Mouse (Mus musculus): ENCODE data around the gene Osbpl9. TPM values are rescaled to one million over a fixed set of nuclear protein-coding genes. Genes with fewer than 3 reads are reported as not detected.

The Osbpl9 gene
- polyA plus RNA-seq, 2 experiments, result 17.7 to 25.4 TPM

- no peaks in the 10 kb centered on the region for H3K36me3 ChIP-seq (replicated peaks; ENCODE audit: control insufficient read depth, insufficient read depth, low read depth)
- TF ChIP-seq EP300 (IDR thresholded peaks at IDR 0.05; ENCODE audit: low read depth) (no peak), CTCF (IDR thresholded peaks at IDR 0.05; ENCODE audit: low read depth) (no peak)
- no peaks in the 10 kb centered on the region for H3K27me3 ChIP-seq (ENCODE audit: control insufficient read depth, insufficient read depth, low read length)
- H3K27ac ChIP-seq, result no peak overlapping the region
- WGBS (ENCODE audit: insufficient replicate concordance), result 32% methylated on average over 2 of the region's 2 CpGs
- peaks cover 0 to 2% of the 10 kb centered on the region in 2 experiments; a peak in 2 of 4 replicates for H3K4me1 ChIP-seq (replicated peaks; ENCODE audit: control insufficient read depth in 2 of 2, insufficient read depth in 2 of 2, low read length in 1 of 2)
- no peak overlapping the region for H3K9ac ChIP-seq (replicated peaks)
- H3K9me3 ChIP-seq (ENCODE audit: control insufficient read depth, low read length), result no peaks in the 10 kb centered on the region
- ATAC-seq (ENCODE audit: insufficient read depth) (no peak), DNase-seq (ENCODE audit: low read depth in 3 of 3, low spot score in 3 of 3) (no peak)
- H3K4me3 ChIP-seq (ENCODE audit: insufficient read depth in 1 of 2, low read depth in 2 of 2, low read length in 2 of 2), result no peak overlapping the region
- H3K4me2 ChIP-seq (ENCODE audit: low read depth), result no peak overlapping the region
Observed at GRCm38 (mm10) chr4:109149411-109149810, 52.7 kb downstream of the Osbpl9 start.

GRCm38 (mm10) chr4:109147278-109148038 is 54.6 kb downstream of the Osbpl9 start:
- Histone ChIP-seq H3K4me1 (replicated peaks; ENCODE audit: control insufficient read depth in 2 of 2, insufficient read depth in 2 of 2, low read length in 1 of 2) (peaks cover 0 to 2% of the 10 kb centered on the region in 2 experiments; a peak in 2 of 4 replicates), H3K9ac (replicated peaks) (no peak overlapping the region), H3K36me3 (replicated peaks; ENCODE audit: control insufficient read depth, insufficient read depth, low read depth) (no peaks in the 10 kb centered on the region), H3K4me2 (ENCODE audit: low read depth) (no peak overlapping the region), H3K9me3 (ENCODE audit: control insufficient read depth, low read length) (no peaks in the 10 kb centered on the region), H3K27ac (no peak overlapping the region), H3K4me3 (ENCODE audit: insufficient read depth in 1 of 2, low read depth in 2 of 2, low read length in 2 of 2) (no peak overlapping the region), H3K27me3 (ENCODE audit: control insufficient read depth, insufficient read depth, low read length) (no peaks in the 10 kb centered on the region)
- TF ChIP-seq EP300 (IDR thresholded peaks at IDR 0.05; ENCODE audit: low read depth) (no peak), CTCF (IDR thresholded peaks at IDR 0.05; ENCODE audit: low read depth) (peak; percentile 85)
- ATAC-seq (ENCODE audit: insufficient read depth) (no peak), DNase-seq (ENCODE audit: low read depth in 3 of 3, low spot score in 3 of 3) (peak; percentile 20 to 40 (median 36))
- WGBS (ENCODE audit: insufficient replicate concordance), result 49% methylated on average over 11 of the region's 11 CpGs

GRCm38 (mm10) chr4:109143091-109143490 is 59.0 kb downstream of the Osbpl9 start:
- Histone ChIP-seq H3K36me3 (replicated peaks; ENCODE audit: control insufficient read depth, insufficient read depth, low read depth) (no peaks in the 10 kb centered on the region), H3K4me1 (replicated peaks; ENCODE audit: control insufficient read depth in 2 of 2, insufficient read depth in 2 of 2, low read length in 1 of 2) (0 out of 4 replicates have a peak, but pooled peaks cover 0 to 2% of the 10 kb centered on the region in 2 experiments), H3K9me3 (ENCODE audit: control insufficient read depth, low read length) (no peaks in the 10 kb centered on the region), H3K27ac (no peak overlapping the region), H3K27me3 (ENCODE audit: control insufficient read depth, insufficient read depth, low read length) (no peaks in the 10 kb centered on the region), H3K9ac (replicated peaks) (no peak overlapping the region), H3K4me2 (ENCODE audit: low read depth) (no peak overlapping the region), H3K4me3 (ENCODE audit: insufficient read depth in 1 of 2, low read depth in 2 of 2, low read length in 2 of 2) (no peak overlapping the region)
- ATAC-seq (ENCODE audit: insufficient read depth), result no peak
- no peak for TF ChIP-seq EP300 (IDR thresholded peaks at IDR 0.05; ENCODE audit: low read depth)
- no peak for TF ChIP-seq CTCF (IDR thresholded peaks at IDR 0.05; ENCODE audit: low read depth)
- 50% methylated on average over 1 of the region's 1 CpGs for WGBS (ENCODE audit: insufficient replicate concordance)
- no peak for DNase-seq (ENCODE audit: low read depth in 3 of 3, low spot score in 3 of 3)

GRCm38 (mm10) chr4:109138551-109138950 is 63.5 kb downstream of the Osbpl9 start:
- H3K4me3 ChIP-seq (ENCODE audit: insufficient read depth in 1 of 2, low read depth in 2 of 2, low read length in 2 of 2), result no peak overlapping the region
- no peak overlapping the region for H3K4me2 ChIP-seq (ENCODE audit: low read depth)
- WGBS (ENCODE audit: insufficient replicate concordance), result 35% methylated on average over 4 of the region's 4 CpGs
- no peaks in the 10 kb centered on the region for H3K36me3 ChIP-seq (replicated peaks; ENCODE audit: control insufficient read depth, insufficient read depth, low read depth)
- no peaks in the 10 kb centered on the region for H3K27me3 ChIP-seq (ENCODE audit: control insufficient read depth, insufficient read depth, low read length)
- no peak overlapping the region for H3K27ac ChIP-seq
- ATAC-seq (ENCODE audit: insufficient read depth), result no peak
- H3K4me1 ChIP-seq (replicated peaks; ENCODE audit: control insufficient read depth in 2 of 2, insufficient read depth in 2 of 2, low read length in 1 of 2), result peaks cover 0 to 2% of the 10 kb centered on the region in 2 experiments; a peak in 1 of 4 replicates
- H3K9ac ChIP-seq (replicated peaks), result no peak overlapping the region
- no peaks in the 10 kb centered on the region for H3K9me3 ChIP-seq (ENCODE audit: control insufficient read depth, low read length)
- no peak for DNase-seq (ENCODE audit: low read depth in 3 of 3, low spot score in 3 of 3)
- no peak for TF ChIP-seq CTCF (IDR thresholded peaks at IDR 0.05; ENCODE audit: low read depth)
- no peak for TF ChIP-seq EP300 (IDR thresholded peaks at IDR 0.05; ENCODE audit: low read depth)

DNA sequence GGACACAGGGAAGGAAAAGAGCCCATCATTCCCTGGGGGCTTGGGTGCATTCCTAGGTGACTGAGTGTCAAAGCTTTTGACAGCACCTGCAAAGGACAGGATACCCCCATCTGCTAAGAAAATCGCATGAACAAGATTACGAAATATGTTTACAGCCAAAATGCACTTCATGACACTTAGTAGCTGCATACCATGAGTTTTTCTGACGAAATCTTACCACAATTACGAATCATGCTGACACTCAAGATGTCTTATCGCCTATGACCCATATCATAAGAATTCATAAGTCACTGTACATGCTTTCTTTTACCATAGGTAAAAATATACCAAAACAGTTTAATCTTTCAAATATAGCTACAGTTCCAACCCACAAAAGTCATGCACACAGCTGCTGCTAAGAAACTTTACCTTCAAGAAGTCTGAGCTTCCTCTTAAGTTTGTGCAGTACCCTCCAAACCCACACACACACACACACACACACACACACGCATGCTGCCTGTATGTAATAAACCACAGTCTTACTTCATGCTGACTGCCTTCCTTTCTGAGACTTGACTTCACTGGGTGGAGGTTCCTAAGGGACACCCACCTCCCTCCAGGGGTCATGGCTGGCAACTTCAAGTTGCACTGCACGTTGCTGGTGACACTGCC is 65.5 kb downstream of the Osbpl9 start:
- Histone ChIP-seq H3K9ac (replicated peaks) (no peak overlapping the region), H3K27me3 (ENCODE audit: control insufficient read depth, insufficient read depth, low read length) (no peaks in the 10 kb centered on the region), H3K4me3 (ENCODE audit: insufficient read depth in 1 of 2, low read depth in 2 of 2, low read length in 2 of 2) (no peak overlapping the region), H3K36me3 (replicated peaks; ENCODE audit: control insufficient read depth, insufficient read depth, low read depth) (no peaks in the 10 kb centered on the region), H3K27ac (no peak overlapping the region), H3K9me3 (ENCODE audit: control insufficient read depth, low read length) (no peaks in the 10 kb centered on the region), H3K4me2 (ENCODE audit: low read depth) (no peak overlapping the region), H3K4me1 (replicated peaks; ENCODE audit: control insufficient read depth in 2 of 2, insufficient read depth in 2 of 2, low read length in 1 of 2) (peaks cover 0 to 2% of the 10 kb centered on the region in 2 experiments; a peak in 1 of 4 replicates)
- ATAC-seq (ENCODE audit: insufficient read depth) (no peak), DNase-seq (ENCODE audit: low read depth in 3 of 3, low spot score in 3 of 3) (no peak)
- peak; percentile 17; the same call in 1 of the 2 replicates for TF ChIP-seq CTCF (IDR thresholded peaks at IDR 0.05; ENCODE audit: low read depth)
- TF ChIP-seq EP300 (IDR thresholded peaks at IDR 0.05; ENCODE audit: low read depth), result no peak
- WGBS (ENCODE audit: insufficient replicate concordance), result 49% methylated on average over 7 of the region's 7 CpGs
